Mouse (Mus musculus): ENCODE data around the gene Gm17581. TPM values are rescaled to one million over a fixed set of nuclear protein-coding genes. Genes with fewer than 3 reads are reported as not detected.
A peak's percentile ranks its signal among the peaks of the same experiment; 100 is the strongest.
"Not testable (repeated sequence)": the region's sequence is repeated elsewhere in the genome, so short reads cannot be mapped to it uniquely, and the experiment has no call there.

Gm17581 gene
- polyA plus RNA-seq, 1 experiment from 2014 or later, result not detected

DNA sequence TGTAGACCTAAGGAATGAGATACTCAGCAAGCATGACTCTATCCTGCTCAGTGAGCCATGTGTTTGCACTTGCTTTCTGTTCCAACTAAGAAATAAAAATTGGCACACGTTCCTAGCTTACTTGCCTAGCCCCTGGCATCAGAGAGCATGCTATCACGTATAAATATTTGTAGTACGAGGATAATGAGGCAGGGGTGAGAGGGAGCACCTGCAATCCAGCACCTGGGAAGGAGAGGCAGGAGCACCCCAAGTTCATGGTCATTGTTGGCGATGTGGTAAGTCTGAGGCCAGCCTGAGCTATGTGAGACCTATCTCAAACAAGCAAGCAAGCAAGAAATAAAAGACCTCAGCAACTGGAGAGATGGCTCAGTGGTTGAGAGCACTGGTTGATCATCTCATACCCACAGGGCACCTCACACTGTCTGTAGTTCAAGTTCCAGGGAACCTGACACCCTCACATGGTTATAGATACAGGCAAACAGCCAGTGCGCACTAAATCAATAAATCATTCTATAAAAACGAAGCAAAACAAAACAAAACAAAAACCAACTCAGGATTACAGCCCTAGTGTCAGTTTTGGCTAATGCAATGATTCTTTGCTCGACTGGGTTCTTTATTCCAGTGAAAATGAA lies 7.8 kb downstream of the Gm17581 start:
- no peak for DNase-seq (ENCODE audit: low spot score)
- 80% methylated on average over 7 of the region's 7 CpGs for WGBS
- peak overlapping the region; percentile 90; the same call in 1 of the 2 replicates for H3K4me3 ChIP-seq
- H3K27me3 ChIP-seq (ENCODE audit: insufficient read depth, poor library complexity, severe bottlenecking), result no peaks in the 10 kb centered on the region
- H3K27ac ChIP-seq, result no peak overlapping the region
- H3K36me3 ChIP-seq, result no peaks in the 10 kb centered on the region
- H3K9me3 ChIP-seq, result no peaks in the 10 kb centered on the region
- peaks cover 9% of the 10 kb centered on the region for H3K4me1 ChIP-seq

DNA sequence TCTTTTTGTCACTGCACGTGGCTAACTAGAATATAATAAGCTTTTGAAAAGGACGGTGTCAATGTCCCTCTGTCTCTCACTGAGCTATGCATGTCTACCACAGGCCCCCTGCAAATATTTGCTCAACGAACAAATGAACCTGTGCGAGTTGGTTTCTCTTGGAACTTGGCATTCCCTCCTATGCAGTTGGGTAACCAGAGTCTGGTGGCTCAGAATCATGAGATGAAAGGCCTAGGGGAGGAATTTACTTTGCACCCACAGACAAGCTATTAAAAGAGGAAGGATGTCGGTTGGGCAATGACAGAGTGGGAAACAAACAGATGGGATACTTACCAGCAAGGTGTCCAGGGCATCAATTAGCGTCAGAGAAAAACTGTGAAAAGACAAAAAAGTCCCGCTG lies 9.4 kb downstream of the Gm17581 start:
- H3K4me1 ChIP-seq, result peaks cover 9% of the 10 kb centered on the region

DNA sequence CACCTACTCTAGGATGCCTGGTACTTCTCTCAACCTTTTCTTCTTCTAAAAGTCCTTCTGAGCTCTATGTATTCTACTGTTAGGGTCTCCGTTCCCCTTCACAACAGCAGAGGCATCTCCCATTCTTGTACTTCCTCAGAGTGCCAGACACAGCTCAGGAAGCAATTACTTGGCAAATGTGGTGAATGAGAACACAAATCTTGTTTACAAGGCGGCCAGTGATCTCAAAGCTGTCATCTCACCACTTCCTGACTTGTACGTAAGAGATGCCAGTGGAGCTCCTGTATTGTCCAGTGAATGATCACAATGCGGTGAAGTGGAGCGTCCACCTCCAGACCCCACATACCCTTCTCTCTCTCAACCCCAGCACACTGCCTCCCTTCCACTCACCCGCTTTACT lies 11.1 kb downstream of the Gm17581 start:
- H3K4me1 ChIP-seq, result peaks cover 9% of the 10 kb centered on the region
- no peak overlapping the region for H3K27ac ChIP-seq
- 77% methylated on average over 6 of the region's 6 CpGs for WGBS
- no peak overlapping the region for H3K4me3 ChIP-seq
- DNase-seq (ENCODE audit: low spot score), result no peak
- H3K27me3 ChIP-seq (ENCODE audit: insufficient read depth, poor library complexity, severe bottlenecking), result no peaks in the 10 kb centered on the region
- H3K36me3 ChIP-seq, result peaks cover 12% of the 10 kb centered on the region
- no peaks in the 10 kb centered on the region for H3K9me3 ChIP-seq

More for the DNA sequence above, 9.4 kb downstream of the Gm17581 start:
- peaks cover 7% of the 10 kb centered on the region for H3K36me3 ChIP-seq
- H3K9me3 ChIP-seq, result no peaks in the 10 kb centered on the region
- no peak overlapping the region for H3K27ac ChIP-seq
- no peak overlapping the region for H3K4me3 ChIP-seq
- 87% methylated on average over 7 of the region's 7 CpGs for WGBS
- DNase-seq (ENCODE audit: low spot score), result no peak
- H3K27me3 ChIP-seq (ENCODE audit: insufficient read depth, poor library complexity, severe bottlenecking), result no peaks in the 10 kb centered on the region

DNA sequence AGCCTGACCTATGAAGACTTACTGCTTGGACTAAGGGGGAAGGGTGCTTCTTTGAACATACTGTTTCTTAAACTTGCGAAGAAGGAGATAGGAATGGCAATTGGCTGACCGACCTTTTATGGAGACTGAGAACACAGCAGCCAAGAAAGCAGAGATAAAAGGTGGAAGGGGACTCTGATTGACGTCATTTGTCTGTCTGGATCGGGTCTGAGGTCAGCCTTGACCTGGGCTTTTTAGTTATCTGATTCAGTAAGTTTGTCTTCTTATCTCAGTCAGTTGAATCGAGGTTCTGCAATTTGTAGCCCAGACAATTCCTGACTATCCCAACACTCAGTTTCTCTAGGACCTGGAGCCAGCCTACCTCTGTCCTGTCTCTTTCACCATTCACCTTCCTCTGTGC lies 11.6 kb downstream of the Gm17581 start:
- no peak overlapping the region for H3K4me3 ChIP-seq
- 55% methylated on average over 5 of the region's 5 CpGs for WGBS

DNA sequence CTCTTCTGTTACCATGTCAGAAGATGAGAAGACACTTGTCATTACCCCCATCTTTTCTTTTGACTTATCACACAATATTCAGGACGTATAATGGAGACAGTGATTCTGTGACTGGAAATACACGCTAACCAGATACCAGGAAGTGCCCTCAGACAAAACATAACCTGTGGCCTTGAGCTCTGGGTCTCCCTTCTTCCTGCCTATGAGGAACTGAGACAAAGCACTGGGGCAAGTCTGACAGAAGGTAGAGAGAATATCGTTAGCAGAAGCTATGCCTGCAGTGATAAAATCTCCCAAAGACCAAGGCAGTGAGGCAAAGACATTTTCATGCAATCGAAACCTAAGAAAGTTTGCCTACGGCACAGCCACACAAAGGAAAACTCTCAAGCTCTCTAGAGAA lies 15.1 kb downstream of the Gm17581 start:
- no peaks in the 10 kb centered on the region for H3K4me1 ChIP-seq
- no peaks in the 10 kb centered on the region for H3K27me3 ChIP-seq (ENCODE audit: insufficient read depth, poor library complexity, severe bottlenecking)
- no peaks in the 10 kb centered on the region for H3K9me3 ChIP-seq
- no peak for DNase-seq (ENCODE audit: low spot score)
- H3K4me3 ChIP-seq, result no peak overlapping the region
- no peak overlapping the region for H3K27ac ChIP-seq
- 81% methylated on average over 5 of the region's 5 CpGs for WGBS
- peaks cover 37% of the 10 kb centered on the region for H3K36me3 ChIP-seq

More for the DNA sequence above, 11.6 kb downstream of the Gm17581 start:
- DNase-seq (ENCODE audit: low spot score), result no peak
- Histone ChIP-seq H3K4me1 (peaks cover 7% of the 10 kb centered on the region), H3K27me3 (ENCODE audit: insufficient read depth, poor library complexity, severe bottlenecking) (no peaks in the 10 kb centered on the region), H3K36me3 (peaks cover 17% of the 10 kb centered on the region), H3K27ac (no peak overlapping the region), H3K9me3 (no peaks in the 10 kb centered on the region)

DNA sequence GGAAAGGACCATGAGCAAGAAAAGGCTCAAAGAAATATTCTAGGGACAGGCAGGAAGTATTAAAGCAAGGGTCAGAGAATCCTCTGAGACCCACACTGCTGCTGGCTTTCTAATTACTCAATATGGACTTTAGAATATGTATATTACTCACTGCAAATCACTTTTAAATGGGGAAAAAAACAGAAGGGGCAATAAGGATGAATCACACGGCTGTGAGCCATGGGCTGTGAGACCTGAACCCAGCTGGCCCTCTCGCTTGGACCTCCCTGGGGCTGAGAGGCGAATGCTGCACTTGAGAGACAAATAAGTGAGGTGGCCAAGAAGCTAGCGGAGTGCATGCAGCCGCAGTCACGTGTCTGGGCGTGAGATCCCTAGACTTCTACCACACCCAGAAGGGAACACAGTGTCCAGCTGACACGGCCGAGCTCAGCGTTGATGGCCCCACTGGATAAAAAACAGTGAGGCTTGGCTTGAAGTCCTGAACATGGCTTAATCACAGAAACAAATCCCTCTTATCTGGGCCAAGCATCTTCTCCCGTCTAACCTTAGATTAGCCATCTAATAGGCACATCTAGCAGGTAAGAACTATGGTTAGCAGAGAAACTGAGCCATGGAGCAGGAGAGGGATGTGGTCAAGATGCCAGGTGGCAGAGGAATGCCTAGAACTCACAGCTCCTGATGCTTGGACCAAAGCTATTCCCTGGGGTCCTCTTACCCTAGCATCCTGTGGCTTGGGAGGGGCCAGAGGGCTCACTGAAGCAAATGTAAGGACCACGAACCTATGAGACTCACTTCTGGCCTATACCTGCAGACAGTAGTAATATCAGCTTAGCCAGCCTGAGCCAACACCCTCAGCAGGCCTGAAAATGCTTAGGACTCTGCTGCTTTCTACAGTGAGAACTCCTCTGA lies 18.3 kb downstream of the Gm17581 start:
- H3K27me3 ChIP-seq (ENCODE audit: insufficient read depth, poor library complexity, severe bottlenecking), result no peaks in the 10 kb centered on the region
- peaks cover 56% of the 10 kb centered on the region for H3K36me3 ChIP-seq
- no peaks in the 10 kb centered on the region for H3K4me1 ChIP-seq
- no peak overlapping the region for H3K27ac ChIP-seq
- H3K4me3 ChIP-seq, result no peak overlapping the region
- WGBS, result 85% methylated on average over 12 of the region's 12 CpGs
- no peak for DNase-seq (ENCODE audit: low spot score)
- H3K9me3 ChIP-seq, result no peaks in the 10 kb centered on the region

DNA sequence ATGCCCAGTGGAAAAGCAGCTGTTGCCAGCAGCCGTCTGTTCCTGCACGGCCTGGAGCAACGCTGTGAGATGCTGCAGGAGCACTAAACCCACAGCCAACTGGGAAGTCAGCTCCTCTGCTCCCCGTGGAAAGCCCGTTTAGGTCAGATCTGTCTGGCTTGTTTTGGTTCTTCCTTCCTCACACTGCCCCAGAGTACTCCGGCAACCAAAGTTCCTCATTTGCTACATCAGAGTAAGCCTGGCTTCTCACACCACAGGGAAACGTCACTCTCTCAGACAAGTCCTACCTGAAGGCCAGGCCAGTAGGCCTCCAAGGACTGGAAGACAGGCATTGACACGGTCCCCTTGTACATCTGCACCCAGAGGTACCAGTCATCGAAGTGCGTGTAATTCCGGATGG lies 25.1 kb downstream of the Gm17581 start:
- no peak overlapping the region for H3K27ac ChIP-seq
- H3K9me3 ChIP-seq, result no peaks in the 10 kb centered on the region
- H3K36me3 ChIP-seq, result peaks cover 63% of the 10 kb centered on the region
- DNase-seq (ENCODE audit: low spot score), result no peak
- peaks cover 6% of the 10 kb centered on the region for H3K4me1 ChIP-seq
- H3K27me3 ChIP-seq (ENCODE audit: insufficient read depth, poor library complexity, severe bottlenecking), result no peaks in the 10 kb centered on the region
- WGBS, result 90% methylated on average over 11 of the region's 11 CpGs
- H3K4me3 ChIP-seq, result no peak overlapping the region

DNA sequence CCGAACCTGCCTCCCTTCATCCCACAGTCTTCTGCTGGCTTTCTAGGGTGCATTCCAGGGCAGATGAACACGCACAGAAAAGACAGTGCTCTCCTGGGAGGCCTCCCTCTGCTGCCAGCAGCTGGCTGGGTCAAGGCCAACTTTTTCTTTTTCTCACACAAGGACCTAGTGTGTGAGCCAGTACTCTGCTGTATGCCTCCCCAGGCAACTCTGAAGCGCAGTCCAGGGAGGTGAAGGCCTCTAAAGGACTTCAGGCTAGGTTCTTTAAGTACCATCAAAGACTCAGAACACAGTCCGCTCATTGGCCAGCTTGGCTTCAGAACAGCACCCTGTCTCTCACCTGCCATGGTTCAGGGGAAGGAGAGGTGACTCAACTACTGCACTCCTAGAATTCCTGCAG lies 28.4 kb downstream of the Gm17581 start:
- H3K9me3 ChIP-seq, result no peaks in the 10 kb centered on the region
- 87% methylated on average over 4 of the region's 4 CpGs for whole genome bisulfite sequencing
- no peaks in the 10 kb centered on the region for H3K27me3 ChIP-seq (ENCODE audit: insufficient read depth, poor library complexity, severe bottlenecking)
- peaks cover 12% of the 10 kb centered on the region for H3K4me1 ChIP-seq
- no peak overlapping the region for H3K27ac ChIP-seq
- H3K4me3 ChIP-seq, result no peak overlapping the region
- H3K36me3 ChIP-seq, result peaks cover 59% of the 10 kb centered on the region
- DNase-seq (ENCODE audit: low spot score), result no peak

DNA sequence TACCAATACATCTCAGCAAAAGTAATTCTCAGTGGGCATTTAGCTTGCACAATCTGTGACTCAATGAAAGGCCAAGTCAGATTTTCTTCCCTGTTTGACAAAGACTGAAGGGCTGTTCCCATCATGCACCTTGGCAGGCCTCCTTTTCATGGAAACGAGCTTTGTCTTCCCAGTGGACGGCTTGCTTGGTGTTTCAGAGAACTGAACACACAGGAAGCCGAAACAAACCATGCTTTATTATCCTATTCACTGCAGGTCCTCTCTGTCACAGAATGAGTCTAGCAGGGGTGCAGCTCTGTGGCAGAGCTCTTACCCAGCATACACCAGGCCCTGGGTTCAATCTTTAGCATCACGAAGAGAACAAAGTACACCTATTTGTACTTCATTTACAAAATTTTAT lies 32.0 kb downstream of the Gm17581 start:
- Histone ChIP-seq H3K4me1 (peaks cover 12% of the 10 kb centered on the region), H3K4me3 (no peak overlapping the region), H3K27ac (no peak overlapping the region), H3K36me3 (peaks cover 50% of the 10 kb centered on the region), H3K9me3 (no peaks in the 10 kb centered on the region), H3K27me3 (ENCODE audit: insufficient read depth, poor library complexity, severe bottlenecking) (no peaks in the 10 kb centered on the region)
- 78% methylated on average over 4 of the region's 4 CpGs for WGBS
- DNase-seq (ENCODE audit: low spot score), result no peak

DNA sequence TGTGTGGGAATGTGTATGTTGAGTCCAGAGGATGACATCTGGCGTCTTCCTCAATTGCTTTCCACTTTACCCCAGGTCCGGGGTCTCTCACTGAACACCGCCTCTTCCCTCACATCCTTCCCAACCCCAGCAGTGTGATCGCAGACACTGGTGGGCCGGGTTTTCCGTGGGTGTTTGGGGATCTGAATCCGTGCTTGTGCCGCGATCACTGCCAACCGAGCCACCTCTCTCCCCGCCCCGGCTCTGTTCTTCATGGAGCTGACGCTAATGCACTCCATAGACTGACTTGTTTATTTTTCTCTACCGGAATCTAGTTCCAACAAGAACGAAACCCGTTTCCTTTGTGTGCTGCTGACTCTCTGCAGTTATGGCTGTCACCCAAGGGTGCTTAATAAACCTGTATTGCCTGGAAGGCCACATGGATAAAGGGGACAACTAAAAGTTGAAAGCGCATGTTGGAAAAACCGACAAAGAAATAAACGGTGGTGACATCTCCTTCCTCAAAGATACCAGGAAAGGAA lies 34.2 kb downstream of the Gm17581 start:
- DNase-seq (ENCODE audit: low spot score), result no peak
- H3K4me3 ChIP-seq, result no peak overlapping the region
- no peaks in the 10 kb centered on the region for H3K9me3 ChIP-seq
- H3K27me3 ChIP-seq (ENCODE audit: insufficient read depth, poor library complexity, severe bottlenecking), result no peaks in the 10 kb centered on the region
- H3K27ac ChIP-seq, result no peak overlapping the region
- H3K36me3 ChIP-seq, result peaks cover 40% of the 10 kb centered on the region
- 87% methylated on average over 19 of the region's 19 CpGs for WGBS
- H3K4me1 ChIP-seq, result peaks cover 12% of the 10 kb centered on the region

DNA sequence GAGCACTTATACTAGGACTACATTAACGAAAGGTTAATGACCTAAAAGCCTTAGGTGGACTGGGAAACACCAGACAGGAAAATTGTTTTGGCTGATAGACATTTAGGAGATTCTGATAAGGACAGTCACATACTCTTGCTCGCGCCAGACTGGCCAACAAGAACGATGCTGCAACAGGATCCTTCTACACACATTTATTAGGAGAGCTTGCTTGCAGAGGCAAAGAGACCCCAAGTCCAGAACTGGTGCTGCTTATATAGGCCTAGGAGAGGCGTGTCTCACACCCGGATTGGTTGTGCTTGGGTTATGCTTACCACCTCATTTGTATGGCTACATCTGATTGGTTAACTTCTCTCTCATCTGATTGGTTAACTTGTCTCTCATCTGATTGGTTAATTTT lies 37.2 kb downstream of the Gm17581 start:
- not testable (repeated sequence) for H3K9me3 ChIP-seq; H3K27ac ChIP-seq; H3K4me3 ChIP-seq; H3K27me3 ChIP-seq (ENCODE audit: insufficient read depth, poor library complexity, severe bottlenecking); H3K4me1 ChIP-seq; DNase-seq (ENCODE audit: low spot score)
- peaks cover 20% of the 10 kb centered on the region for H3K36me3 ChIP-seq
- 90% methylated on average over 6 of the region's 6 CpGs for WGBS

DNA sequence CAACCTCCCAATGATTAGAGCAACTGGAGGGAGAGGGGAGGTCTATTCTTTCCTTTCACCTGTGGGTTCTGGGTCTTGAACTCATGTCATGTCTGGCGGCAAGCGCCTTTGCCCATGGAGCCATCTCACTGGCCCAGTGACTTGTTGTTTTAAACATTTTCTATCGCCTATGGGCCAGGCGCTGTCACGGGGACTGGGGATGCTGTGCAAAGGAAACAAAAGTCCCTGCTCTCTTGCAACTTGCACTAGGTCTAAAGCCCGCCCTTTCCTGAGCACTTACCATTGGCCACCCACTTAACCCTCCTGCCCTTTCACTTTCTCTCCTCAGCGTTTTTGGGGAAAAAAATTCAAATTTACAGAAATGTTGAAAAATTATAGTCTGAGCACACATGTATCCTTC lies 38.8 kb downstream of the Gm17581 start:
- no peaks in the 10 kb centered on the region for H3K9me3 ChIP-seq
- WGBS, result 67% methylated on average over 7 of the region's 7 CpGs
- no peak overlapping the region for H3K27ac ChIP-seq
- H3K27me3 ChIP-seq (ENCODE audit: insufficient read depth, poor library complexity, severe bottlenecking), result no peaks in the 10 kb centered on the region
- H3K36me3 ChIP-seq, result peaks cover 11% of the 10 kb centered on the region
- H3K4me1 ChIP-seq, result no peaks in the 10 kb centered on the region
- no peak overlapping the region for H3K4me3 ChIP-seq
- DNase-seq (ENCODE audit: low spot score), result no peak

DNA sequence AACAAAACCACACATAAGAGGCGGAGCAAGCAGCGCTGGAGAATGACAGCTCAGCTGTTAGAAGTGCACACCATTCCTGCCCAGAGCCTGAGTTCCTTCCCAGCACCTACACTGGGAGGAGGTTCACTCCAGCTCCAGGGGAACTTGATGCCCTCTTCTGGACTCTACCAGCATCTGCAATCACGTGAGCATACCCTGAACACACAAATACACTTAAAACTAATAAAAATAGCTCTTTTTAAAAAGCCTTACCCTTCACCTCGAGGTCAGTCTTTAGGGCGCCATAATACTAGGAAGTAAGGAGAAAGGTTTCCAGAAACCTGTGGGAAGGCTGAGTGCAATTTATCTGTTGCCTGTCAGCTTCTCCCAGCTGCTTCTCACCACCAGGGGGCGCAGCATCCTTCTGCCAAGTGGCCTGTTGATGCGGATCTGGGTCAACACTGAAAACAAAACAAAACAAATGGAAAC lies 39.5 kb downstream of the Gm17581 start:
- WGBS, result 13% methylated on average over 7 of the region's 7 CpGs
- H3K4me3 ChIP-seq, result no peak overlapping the region
- H3K4me1 ChIP-seq, result peaks cover 3% of the 10 kb centered on the region; the same call in 1 of the 2 replicates
- no peak overlapping the region for H3K27ac ChIP-seq
- peak; percentile 86 for DNase-seq (ENCODE audit: low spot score)
- H3K36me3 ChIP-seq, result peaks cover 4% of the 10 kb centered on the region
- H3K9me3 ChIP-seq, result no peaks in the 10 kb centered on the region
- no peaks in the 10 kb centered on the region for H3K27me3 ChIP-seq (ENCODE audit: insufficient read depth, poor library complexity, severe bottlenecking)
